Mouse (Mus musculus) ES-E14 (cell line): ENCODE results near the gene Carnmt1.

Experiments
- MAFK ChIP-seq: IDR thresholded peaks from 2 replicates; pipeline ENCODE4 v1.6.1; 2014; ENCODE audit warnings: mild to moderate bottlenecking, low read depth, low read length, inconsistent platforms; ENCODE audit not compliant: insufficient read depth
- ZNF384 ChIP-seq: IDR thresholded peaks from 2 replicates; pipeline ENCODE4 v1.6.1; 2012; ENCODE audit warnings: low read depth, low read length, inconsistent platforms

GRCm38 (mm10) chr19:18639552-18639951, 31.0 kb upstream of the Carnmt1 start:
- TF ChIP-seq ZNF384 (no peak), MAFK (no peak)
